Mouse (Mus musculus) testis, adult 2 months (tissue): Measurements from ENCODE around the gene Lrrc66. TPM values are rescaled to one million over a fixed set of nuclear protein-coding genes. Genes with fewer than 3 reads are reported as not detected.

Experiments used
- H3K27ac ChIP-seq: fragments of 200-500 bp; 2 replicates; pipeline ENCODE4 v1.5.1; 2012; ENCODE audit warnings: low read depth, low read length; ENCODE audit not compliant: control insufficient read depth, insufficient read depth
- H3K27me3 ChIP-seq: fragments of 200-500 bp; 2 replicates; pipeline ENCODE4 v1.6.1; 2012; ENCODE audit warnings: mild to moderate bottlenecking, low read length, moderate library complexity; ENCODE audit not compliant: control insufficient read depth, insufficient read depth
- H3K36me3 ChIP-seq: fragments of 200-500 bp; 2 replicates; pipeline ENCODE4 v1.6.1; 2012; ENCODE audit warnings: mild to moderate bottlenecking, low read length; ENCODE audit not compliant: control insufficient read depth, insufficient read depth
- H3K4me1 ChIP-seq: fragments of 200-500 bp; 2 replicates; pipeline ENCODE4 v1.6.1; 2012; ENCODE audit warnings: low read length; ENCODE audit not compliant: control insufficient read depth, insufficient read depth
- H3K4me3 ChIP-seq: fragments of 200-500 bp; 2 replicates; pipeline ENCODE4 v1.5.1; 2012; ENCODE audit warnings: low read depth, mild to moderate bottlenecking, low read length, moderate library complexity, mixed read lengths; ENCODE audit not compliant: control insufficient read depth
- CTCF ChIP-seq: fragments of 200-500 bp; IDR thresholded peaks from 2 replicates; pipeline ENCODE4 v1.5.1; 2012; ENCODE audit warnings: low read depth, mild to moderate bottlenecking, inconsistent platforms, low read length, moderate library complexity; ENCODE audit not compliant: control insufficient read depth, insufficient read depth, insufficient replicate concordance
- POLR2A ChIP-seq: fragments of 200-500 bp; IDR thresholded peaks from 2 replicates; pipeline ENCODE4 v1.6.1; 2012; ENCODE audit warnings: low read depth, mild to moderate bottlenecking, inconsistent platforms, low read length, moderate library complexity; ENCODE audit not compliant: control insufficient read depth
- polyA plus RNA-seq: library from polyadenylated mRNA; depleted of rRNA; stranded (reverse); fragments of >200 nt; gene quantifications from 2 replicates; pipeline ENCODE4 v1.2.3, GENCODE M21; 2012

Lrrc66 gene
- polyA plus RNA-seq, 1 experiment: 1.7 TPM

- H3K27ac ChIP-seq: peak within 1 kb of the TSS; percentile 82
- no peaks in the 10 kb centered on the region; the same call in none of the 2 replicates for H3K4me1 ChIP-seq
- no peak for TF ChIP-seq CTCF
- peak; percentile 42 for TF ChIP-seq POLR2A
- no peaks in the 10 kb centered on the region for H3K27me3 ChIP-seq
- H3K4me3 ChIP-seq: peak within 1 kb of the TSS; percentile 94
- H3K36me3 ChIP-seq: no peaks in the 10 kb centered on the region
These were observed 18.9 kb upstream of the Lrrc66 start, which contains the start of gene Spata18 for GRCm38 (mm10) chr5:73651061-73651854. TSS of gene Spata18 (plus strand) at chr5:73651379.

GRCm38 (mm10) chr5:73650365-73650964, 18.1 kb upstream of the Lrrc66 start:
- Histone ChIP-seq H3K4me1 (no peaks in the 10 kb centered on the region; the same call in none of the 2 replicates), H3K27me3 (no peaks in the 10 kb centered on the region)

GRCm38 (mm10) chr5:73647261-73647900, 15.1 kb upstream of the Lrrc66 start, which contains the start of gene Sgcb:
TSS of gene Sgcb (minus strand) at chr5:73647790.
- Histone ChIP-seq H3K27me3 (no peaks in the 10 kb centered on the region), H3K4me3 (peak within 1 kb of the TSS; percentile 94), H3K4me1 (no peaks in the 10 kb centered on the region; the same call in none of the 2 replicates), H3K27ac (no peak within 1 kb of the TSS), H3K36me3 (0 out of 2 replicates have a peak, but pooled peaks cover 1% of the 10 kb centered on the region)
- no peak for TF ChIP-seq CTCF
- peak; percentile 73 for TF ChIP-seq POLR2A

More at GRCm38 (mm10) chr5:73650365-73650964, 18.1 kb upstream of the Lrrc66 start:
- no peaks in the 10 kb centered on the region for H3K36me3 ChIP-seq
- no peak for TF ChIP-seq POLR2A
- no peak for TF ChIP-seq CTCF
- H3K27ac ChIP-seq: no peak overlapping the region
- H3K4me3 ChIP-seq: peak overlapping the region; percentile 94

- Histone ChIP-seq H3K4me3 (no peak overlapping the region), H3K27ac (no peak overlapping the region), H3K27me3 (no peaks in the 10 kb centered on the region), H3K36me3 (0 out of 2 replicates have a peak, but pooled peaks cover 1% of the 10 kb centered on the region), H3K4me1 (no peaks in the 10 kb centered on the region)
- no peak for TF ChIP-seq CTCF
- TF ChIP-seq POLR2A: no peak
These were observed 9.8 kb upstream of the Lrrc66 start for GRCm38 (mm10) chr5:73642091-73642490.

- Histone ChIP-seq H3K4me1 (no peaks in the 10 kb centered on the region), H3K36me3 (0 out of 2 replicates have a peak, but pooled peaks cover 1% of the 10 kb centered on the region), H3K27me3 (no peaks in the 10 kb centered on the region), H3K4me3 (no peak overlapping the region), H3K27ac (no peak overlapping the region)
- no peak for TF ChIP-seq POLR2A
- TF ChIP-seq CTCF: no peak
These were observed 8.7 kb upstream of the Lrrc66 start for GRCm38 (mm10) chr5:73641058-73641457.

- no peak for TF ChIP-seq CTCF
- no peak for TF ChIP-seq POLR2A
These were observed 5.2 kb upstream of the Lrrc66 start for GRCm38 (mm10) chr5:73637337-73638107.

GRCm38 (mm10) chr5:73633141-73633540, 815 bp upstream of the Lrrc66 start:
- Histone ChIP-seq H3K36me3 (no peaks in the 10 kb centered on the region; the same call in 1 of the 2 replicates), H3K4me3 (no peak overlapping the region), H3K4me1 (peaks cover 3% of the 10 kb centered on the region; the same call in 1 of the 2 replicates), H3K27me3 (no peaks in the 10 kb centered on the region), H3K27ac (no peak overlapping the region)
- TF ChIP-seq POLR2A (no peak), CTCF (peak; percentile 82; the same call in 1 of the 2 replicates)

More at GRCm38 (mm10) chr5:73637337-73638107, 5.2 kb upstream of the Lrrc66 start:
- Histone ChIP-seq H3K4me3 (no peak overlapping the region), H3K36me3 (no peaks in the 10 kb centered on the region; the same call in 1 of the 2 replicates), H3K4me1 (no peaks in the 10 kb centered on the region), H3K27ac (no peak overlapping the region), H3K27me3 (no peaks in the 10 kb centered on the region)
